Mouse (Mus musculus): ENCODE data around the gene Incenp. TPM values are rescaled to one million over a fixed set of nuclear protein-coding genes. Genes with fewer than 3 reads are reported as not detected.
A peak's percentile ranks its signal among the peaks of the same experiment; 100 is the strongest.
"Not testable (repeated sequence)": the region's sequence is repeated elsewhere in the genome, so short reads cannot be mapped to it uniquely, and the experiment has no call there.

Gene Incenp
- polyA plus RNA-seq, 1 experiment from 2014 or later: 95.1 TPM

GRCm38 (mm10) chr19:9933908-9934307 is 34.6 kb upstream of the Incenp start:
- H3K4me1 ChIP-seq: no peaks in the 10 kb centered on the region
- 81% methylated on average over 2 of the region's 2 CpGs for WGBS
- no peak for ATAC-seq (ENCODE audit: low FRiP score)

GRCm38 (mm10) chr19:9931167-9931607 is 31.8 kb upstream of the Incenp start:
- WGBS: 81% methylated on average over 2 of the region's 2 CpGs

More at GRCm38 (mm10) chr19:9933908-9934307, 34.6 kb upstream of the Incenp start:
- Histone ChIP-seq H3K4me3 (no peak overlapping the region), H3K9ac (no peak overlapping the region), H3K36me3 (no peaks in the 10 kb centered on the region), H3K27ac (no peak overlapping the region), H3K4me2 (replicated peaks) (no peak overlapping the region), H3K9me3 (replicated peaks) (no peaks in the 10 kb centered on the region), H3K27me3 (no peaks in the 10 kb centered on the region)

GRCm38 (mm10) chr19:9928089-9928488 is 28.7 kb upstream of the Incenp start:
- Histone ChIP-seq H3K4me3 (no peak overlapping the region), H3K4me2 (replicated peaks) (no peak overlapping the region), H3K36me3 (no peaks in the 10 kb centered on the region), H3K9me3 (replicated peaks) (no peaks in the 10 kb centered on the region), H3K9ac (no peak overlapping the region), H3K27me3 (no peaks in the 10 kb centered on the region), H3K4me1 (no peaks in the 10 kb centered on the region), H3K27ac (no peak overlapping the region)
- 82% methylated on average over 8 of the region's 9 CpGs for WGBS
- ATAC-seq (ENCODE audit: low FRiP score): no peak

More at GRCm38 (mm10) chr19:9931167-9931607, 31.8 kb upstream of the Incenp start:
- not testable (repeated sequence) for H3K36me3 ChIP-seq; H3K4me2 ChIP-seq (replicated peaks); ATAC-seq (ENCODE audit: low FRiP score); H3K9ac ChIP-seq; H3K9me3 ChIP-seq (replicated peaks); H3K27me3 ChIP-seq; H3K27ac ChIP-seq; H3K4me3 ChIP-seq; H3K4me1 ChIP-seq

- ATAC-seq (ENCODE audit: low FRiP score): no peak
- 65% methylated on average over 8 of the region's 8 CpGs for WGBS
- Histone ChIP-seq H3K9ac (no peak overlapping the region), H3K27me3 (no peaks in the 10 kb centered on the region), H3K9me3 (replicated peaks) (no peaks in the 10 kb centered on the region), H3K27ac (no peak overlapping the region), H3K4me1 (peaks cover 3% of the 10 kb centered on the region), H3K4me2 (replicated peaks) (no peak overlapping the region), H3K4me3 (no peak overlapping the region), H3K36me3 (no peaks in the 10 kb centered on the region)
Observed at GRCm38 (mm10) chr19:9924769-9925272, 25.5 kb upstream of the Incenp start.

DNA sequence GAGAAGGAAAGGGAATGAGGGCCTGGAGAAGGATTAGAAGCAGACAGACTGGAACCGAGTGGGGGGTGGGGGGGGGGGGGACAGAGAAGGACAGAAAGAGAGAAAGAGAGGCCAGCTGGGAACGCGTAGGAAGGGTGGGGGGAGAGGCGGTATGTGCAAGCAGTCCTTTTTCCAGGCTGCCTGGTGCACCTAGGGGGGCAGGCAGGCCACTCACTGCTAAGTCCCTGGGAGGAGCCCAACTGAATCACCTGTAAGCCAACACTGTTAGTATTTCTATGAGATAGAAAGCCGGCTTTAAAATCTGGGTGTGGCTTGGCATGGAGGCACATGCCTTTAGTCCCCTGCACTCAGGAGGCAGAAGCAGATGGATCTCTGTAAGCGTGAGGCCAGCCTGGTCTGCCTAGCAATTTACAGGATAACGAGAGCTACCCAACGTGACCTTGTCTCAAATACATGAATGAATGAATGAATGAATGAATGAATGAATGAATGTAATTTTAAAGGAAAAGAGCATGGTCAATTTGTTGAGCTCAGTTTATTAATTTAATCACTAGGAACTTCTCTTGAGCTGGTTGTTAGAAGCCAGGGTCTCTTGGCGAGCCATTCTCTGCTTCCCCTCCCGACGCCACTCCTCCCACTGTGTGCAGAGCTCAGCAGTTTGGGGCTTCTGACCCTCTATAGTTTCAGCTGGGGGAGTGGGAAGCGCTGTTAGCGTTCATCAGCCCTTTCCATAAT is 24.9 kb upstream of the Incenp start:
- Histone ChIP-seq H3K27ac (no peak overlapping the region), H3K9ac (no peak overlapping the region), H3K9me3 (replicated peaks) (no peaks in the 10 kb centered on the region), H3K36me3 (no peaks in the 10 kb centered on the region), H3K4me1 (peaks cover 3% of the 10 kb centered on the region), H3K27me3 (no peaks in the 10 kb centered on the region), H3K4me3 (no peak overlapping the region), H3K4me2 (replicated peaks) (no peak overlapping the region)
- 42% methylated on average over 11 of the region's 13 CpGs for WGBS
- ATAC-seq (ENCODE audit: low FRiP score): no peak

DNA sequence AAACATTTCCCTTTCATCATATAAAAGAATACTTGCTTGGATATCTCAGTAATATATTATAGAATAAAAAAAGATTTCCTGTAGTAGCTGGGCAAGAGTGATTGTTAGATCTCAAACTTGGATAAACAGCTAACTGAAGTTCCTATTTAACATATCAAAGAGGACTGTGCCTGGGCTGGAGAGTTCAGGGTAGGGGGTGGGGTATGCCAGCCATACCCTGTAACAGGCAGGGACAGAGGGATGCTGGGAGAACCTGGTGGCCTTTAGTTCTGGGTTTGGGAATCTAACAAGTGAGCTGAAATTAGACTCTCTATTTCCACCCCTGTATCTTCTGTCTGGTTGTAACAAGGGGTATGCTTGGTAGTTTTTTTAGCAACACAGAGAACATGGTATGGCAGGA is 23.7 kb upstream of the Incenp start:
- Histone ChIP-seq H3K4me1 (peaks cover 3% of the 10 kb centered on the region), H3K4me2 (replicated peaks) (no peak overlapping the region), H3K27ac (no peak overlapping the region), H3K9me3 (replicated peaks) (no peaks in the 10 kb centered on the region), H3K27me3 (no peaks in the 10 kb centered on the region), H3K9ac (no peak overlapping the region), H3K4me3 (no peak overlapping the region), H3K36me3 (no peaks in the 10 kb centered on the region)
- ATAC-seq (ENCODE audit: low FRiP score): no peak

- WGBS: 23% methylated on average over 2 of the region's 2 CpGs
- no peaks in the 10 kb centered on the region for H3K9me3 ChIP-seq (replicated peaks)
- peaks cover 3% of the 10 kb centered on the region for H3K4me1 ChIP-seq
- no peak overlapping the region for H3K4me3 ChIP-seq
- H3K9ac ChIP-seq: no peak overlapping the region
- H3K4me2 ChIP-seq (replicated peaks): no peak overlapping the region
- H3K27me3 ChIP-seq: no peaks in the 10 kb centered on the region
- no peaks in the 10 kb centered on the region for H3K36me3 ChIP-seq
- no peak for ATAC-seq (ENCODE audit: low FRiP score)
- no peak overlapping the region for H3K27ac ChIP-seq
Observed at GRCm38 (mm10) chr19:9922228-9922627, 22.9 kb upstream of the Incenp start.

GRCm38 (mm10) chr19:9920835-9921784 is 21.8 kb upstream of the Incenp start:
- WGBS: 52% methylated on average over 13 of the region's 13 CpGs
- ATAC-seq (ENCODE audit: low FRiP score): no peak
- H3K9ac ChIP-seq: no peak overlapping the region
- no peak overlapping the region for H3K27ac ChIP-seq
- no peak overlapping the region for H3K4me2 ChIP-seq (replicated peaks)
- H3K27me3 ChIP-seq: no peaks in the 10 kb centered on the region
- no peaks in the 10 kb centered on the region for H3K9me3 ChIP-seq (replicated peaks)
- peaks cover 3% of the 10 kb centered on the region for H3K4me1 ChIP-seq
- no peaks in the 10 kb centered on the region for H3K36me3 ChIP-seq
- H3K4me3 ChIP-seq: no peak overlapping the region

- Histone ChIP-seq H3K27ac (no peak overlapping the region), H3K9ac (no peak overlapping the region), H3K36me3 (no peaks in the 10 kb centered on the region), H3K27me3 (no peaks in the 10 kb centered on the region), H3K4me2 (replicated peaks) (no peak overlapping the region), H3K4me1 (peaks cover 3% of the 10 kb centered on the region), H3K4me3 (no peak overlapping the region), H3K9me3 (replicated peaks) (no peaks in the 10 kb centered on the region)
- WGBS: 45% methylated on average over 9 of the region's 9 CpGs
- ATAC-seq (ENCODE audit: low FRiP score): no peak
Observed at GRCm38 (mm10) chr19:9918176-9918861, 19.0 kb upstream of the Incenp start.

- peaks cover 3% of the 10 kb centered on the region for H3K4me1 ChIP-seq
- ATAC-seq (ENCODE audit: low FRiP score): no peak
- 81% methylated on average over 3 of the region's 4 CpGs for WGBS
- H3K4me3 ChIP-seq: no peak overlapping the region
- no peaks in the 10 kb centered on the region for H3K9me3 ChIP-seq (replicated peaks)
- H3K27ac ChIP-seq: no peak overlapping the region
- H3K9ac ChIP-seq: no peak overlapping the region
- H3K27me3 ChIP-seq: no peaks in the 10 kb centered on the region
- H3K4me2 ChIP-seq (replicated peaks): no peak overlapping the region
- H3K36me3 ChIP-seq: no peaks in the 10 kb centered on the region
Observed at GRCm38 (mm10) chr19:9917727-9918126, 18.4 kb upstream of the Incenp start.

GRCm38 (mm10) chr19:9915935-9916334 is 16.6 kb upstream of the Incenp start:
- Histone ChIP-seq H3K9me3 (replicated peaks) (no peaks in the 10 kb centered on the region), H3K4me2 (replicated peaks) (no peak overlapping the region), H3K27ac (no peak overlapping the region), H3K9ac (no peak overlapping the region), H3K36me3 (no peaks in the 10 kb centered on the region), H3K27me3 (no peaks in the 10 kb centered on the region), H3K4me1 (no peaks in the 10 kb centered on the region), H3K4me3 (no peak overlapping the region)
- 0% methylated on average over 1 of the region's 1 CpGs for WGBS
- ATAC-seq (ENCODE audit: low FRiP score): peak; percentile 54; the same call in 1 of the 2 replicates

DNA sequence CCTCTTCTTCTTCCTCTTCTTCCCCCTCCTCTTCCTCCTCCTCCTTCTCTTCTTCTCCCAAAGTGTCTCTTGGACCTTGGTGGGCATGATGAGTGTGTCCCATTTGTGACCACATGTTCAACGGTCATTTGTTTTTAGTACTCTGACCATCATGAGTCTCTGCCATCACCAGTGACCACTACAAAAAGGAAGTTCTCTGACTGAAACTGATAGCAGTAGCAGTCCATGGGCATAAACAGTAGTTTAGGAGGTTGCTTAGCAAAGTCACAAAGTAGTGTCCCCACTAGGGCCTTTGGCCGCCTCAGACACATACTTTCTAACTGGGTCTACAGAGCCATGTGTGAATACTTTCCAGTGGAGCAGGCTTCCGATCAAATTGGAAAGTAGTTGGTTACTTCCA is 15.0 kb upstream of the Incenp start:
- H3K27ac ChIP-seq: no peak overlapping the region
- ATAC-seq (ENCODE audit: low FRiP score): no peak
- H3K4me3 ChIP-seq: no peak overlapping the region
- H3K4me1 ChIP-seq: no peaks in the 10 kb centered on the region
- WGBS: 85% methylated on average over 3 of the region's 3 CpGs
- H3K36me3 ChIP-seq: no peaks in the 10 kb centered on the region
- H3K4me2 ChIP-seq (replicated peaks): no peak overlapping the region
- no peak overlapping the region for H3K9ac ChIP-seq
- no peaks in the 10 kb centered on the region for H3K9me3 ChIP-seq (replicated peaks)
- no peaks in the 10 kb centered on the region for H3K27me3 ChIP-seq
